Mouse (Mus musculus): ENCODE data around the gene Arhgef28. TPM values are rescaled to one million over a fixed set of nuclear protein-coding genes. Genes with fewer than 3 reads are reported as not detected.
"Not testable (repeated sequence)": the region's sequence is repeated elsewhere in the genome, so short reads cannot be mapped to it uniquely, and the experiment has no call there.

Arhgef28 gene
- polyA plus RNA-seq, 1 experiment from 2014 or later = 23.7 TPM

- no peak overlapping the region for H3K27ac ChIP-seq
- WGBS = 81% methylated on average over 4 of the region's 4 CpGs
- no peaks in the 10 kb centered on the region for H3K27me3 ChIP-seq
- no peak overlapping the region for H3K9ac ChIP-seq (replicated peaks)
- ATAC-seq (ENCODE audit: insufficient number of reproducible peaks, insufficient read depth, low FRiP score, low TSS enrichment, low read depth) = no peak
- H3K9me3 ChIP-seq = no peaks in the 10 kb centered on the region
- H3K4me1 ChIP-seq (replicated peaks) = no peaks in the 10 kb centered on the region
- no peak overlapping the region for H3K4me3 ChIP-seq (replicated peaks)
- no peaks in the 10 kb centered on the region for H3K36me3 ChIP-seq
- H3K4me2 ChIP-seq = no peak overlapping the region
These were observed 133.0 kb downstream of the Arhgef28 start for GRCm38 (mm10) chr13:98073190-98073589.

- no peak overlapping the region for H3K27ac ChIP-seq
- 87% methylated on average over 6 of the region's 6 CpGs for WGBS
- no peak overlapping the region for H3K4me2 ChIP-seq
- no peak overlapping the region for H3K4me3 ChIP-seq (replicated peaks)
- H3K4me1 ChIP-seq (replicated peaks) = no peaks in the 10 kb centered on the region
- no peak for ATAC-seq (ENCODE audit: insufficient number of reproducible peaks, insufficient read depth, low FRiP score, low TSS enrichment, low read depth)
- no peaks in the 10 kb centered on the region for H3K9me3 ChIP-seq
- no peaks in the 10 kb centered on the region for H3K36me3 ChIP-seq
- no peaks in the 10 kb centered on the region for H3K27me3 ChIP-seq
- no peak overlapping the region for H3K9ac ChIP-seq (replicated peaks)
These were observed 135.8 kb downstream of the Arhgef28 start for GRCm38 (mm10) chr13:98070458-98070857.

- 89% methylated on average over 6 of the region's 6 CpGs for WGBS
These were observed 136.6 kb downstream of the Arhgef28 start for GRCm38 (mm10) chr13:98069646-98070045.

GRCm38 (mm10) chr13:98062843-98063242 lies 143.4 kb downstream of the Arhgef28 start:
- Histone ChIP-seq H3K27me3 (no peaks in the 10 kb centered on the region), H3K9me3 (peaks cover 8% of the 10 kb centered on the region; the same call in 1 of the 2 replicates), H3K4me1 (replicated peaks) (0 out of 2 replicates have a peak, but pooled peaks cover 8% of the 10 kb centered on the region), H3K36me3 (no peaks in the 10 kb centered on the region), H3K9ac (replicated peaks) (no peak overlapping the region), H3K4me2 (no peak overlapping the region), H3K4me3 (replicated peaks) (no peak overlapping the region), H3K27ac (no peak overlapping the region)
- 38% methylated on average over 4 of the region's 4 CpGs for WGBS
- ATAC-seq (ENCODE audit: insufficient number of reproducible peaks, insufficient read depth, low FRiP score, low TSS enrichment, low read depth) = no peak

More at GRCm38 (mm10) chr13:98069646-98070045, 136.6 kb downstream of the Arhgef28 start:
- Histone ChIP-seq H3K4me1 (replicated peaks) (no peaks in the 10 kb centered on the region), H3K9me3 (no peaks in the 10 kb centered on the region), H3K4me3 (replicated peaks) (no peak overlapping the region), H3K4me2 (no peak overlapping the region), H3K36me3 (no peaks in the 10 kb centered on the region), H3K27me3 (no peaks in the 10 kb centered on the region), H3K27ac (no peak overlapping the region), H3K9ac (replicated peaks) (no peak overlapping the region)
- no peak for ATAC-seq (ENCODE audit: insufficient number of reproducible peaks, insufficient read depth, low FRiP score, low TSS enrichment, low read depth)

- 74% methylated on average over 1 of the region's 1 CpGs for WGBS
- not testable (repeated sequence) for H3K9me3 ChIP-seq; H3K4me2 ChIP-seq; H3K9ac ChIP-seq (replicated peaks); H3K27me3 ChIP-seq; ATAC-seq (ENCODE audit: insufficient number of reproducible peaks, insufficient read depth, low FRiP score, low TSS enrichment, low read depth); H3K4me1 ChIP-seq (replicated peaks); H3K36me3 ChIP-seq; H3K27ac ChIP-seq; H3K4me3 ChIP-seq (replicated peaks)
These were observed 146.1 kb downstream of the Arhgef28 start for GRCm38 (mm10) chr13:98060121-98060520.

GRCm38 (mm10) chr13:98055194-98055593 lies 151.0 kb downstream of the Arhgef28 start:
- Histone ChIP-seq H3K4me3 (replicated peaks) (no peak overlapping the region), H3K27ac (no peak overlapping the region), H3K4me2 (no peak overlapping the region), H3K9ac (replicated peaks) (no peak overlapping the region), H3K9me3 (peaks cover 14% of the 10 kb centered on the region), H3K36me3 (no peaks in the 10 kb centered on the region), H3K27me3 (no peaks in the 10 kb centered on the region), H3K4me1 (replicated peaks) (0 out of 2 replicates have a peak, but pooled peaks cover 3% of the 10 kb centered on the region)
- 90% methylated on average over 8 of the region's 8 CpGs for whole genome bisulfite sequencing
- no peak for ATAC-seq (ENCODE audit: insufficient number of reproducible peaks, insufficient read depth, low FRiP score, low TSS enrichment, low read depth)

GRCm38 (mm10) chr13:98040628-98041150 lies 165.6 kb downstream of the Arhgef28 start:
- Histone ChIP-seq H3K4me3 (replicated peaks) (no peak overlapping the region), H3K9me3 (peaks cover 6% of the 10 kb centered on the region; the same call in 1 of the 2 replicates), H3K27me3 (no peaks in the 10 kb centered on the region), H3K36me3 (no peaks in the 10 kb centered on the region), H3K4me2 (no peak overlapping the region), H3K4me1 (replicated peaks) (no peaks in the 10 kb centered on the region), H3K27ac (no peak overlapping the region), H3K9ac (replicated peaks) (no peak overlapping the region)
- 79% methylated on average over 3 of the region's 3 CpGs for WGBS
- ATAC-seq (ENCODE audit: insufficient number of reproducible peaks, insufficient read depth, low FRiP score, low TSS enrichment, low read depth) = no peak

- Histone ChIP-seq H3K4me2 (no peak overlapping the region), H3K27ac (no peak overlapping the region), H3K4me1 (replicated peaks) (no peaks in the 10 kb centered on the region), H3K9ac (replicated peaks) (no peak overlapping the region), H3K4me3 (replicated peaks) (no peak overlapping the region), H3K36me3 (no peaks in the 10 kb centered on the region), H3K27me3 (no peaks in the 10 kb centered on the region), H3K9me3 (peaks cover 6% of the 10 kb centered on the region; the same call in 1 of the 2 replicates)
- WGBS = 78% methylated on average over 3 of the region's 3 CpGs
- no peak for ATAC-seq (ENCODE audit: insufficient number of reproducible peaks, insufficient read depth, low FRiP score, low TSS enrichment, low read depth)
These were observed 167.5 kb downstream of the Arhgef28 start for GRCm38 (mm10) chr13:98038731-98039130.

- Histone ChIP-seq H3K27ac (no peak overlapping the region), H3K9ac (replicated peaks) (no peak overlapping the region), H3K9me3 (peaks cover 6% of the 10 kb centered on the region; the same call in 1 of the 2 replicates), H3K27me3 (no peaks in the 10 kb centered on the region), H3K36me3 (no peaks in the 10 kb centered on the region), H3K4me1 (replicated peaks) (no peaks in the 10 kb centered on the region), H3K4me3 (replicated peaks) (no peak overlapping the region), H3K4me2 (no peak overlapping the region)
- ATAC-seq (ENCODE audit: insufficient number of reproducible peaks, insufficient read depth, low FRiP score, low TSS enrichment, low read depth) = no peak
These were observed 168.5 kb downstream of the Arhgef28 start for GRCm38 (mm10) chr13:98037693-98038092.

GRCm38 (mm10) chr13:98031642-98031960 lies 174.6 kb downstream of the Arhgef28 start:
- Histone ChIP-seq H3K4me2 (peak overlapping the region; percentile 50), H3K4me3 (replicated peaks) (no peak overlapping the region; the same call in 1 of the 2 replicates), H3K9me3 (no peaks in the 10 kb centered on the region), H3K9ac (replicated peaks) (no peak overlapping the region; the same call in 1 of the 2 replicates), H3K36me3 (no peaks in the 10 kb centered on the region), H3K4me1 (replicated peaks) (peaks cover 21% of the 10 kb centered on the region), H3K27me3 (no peaks in the 10 kb centered on the region), H3K27ac (peak overlapping the region; percentile 59; the same call in 1 of the 2 replicates)
- WGBS = 28% methylated on average over 5 of the region's 5 CpGs
- ATAC-seq (ENCODE audit: insufficient number of reproducible peaks, insufficient read depth, low FRiP score, low TSS enrichment, low read depth) = no peak

- Histone ChIP-seq H3K9me3 (no peaks in the 10 kb centered on the region), H3K9ac (replicated peaks) (no peak overlapping the region; the same call in 1 of the 2 replicates), H3K4me1 (replicated peaks) (peaks cover 21% of the 10 kb centered on the region), H3K4me3 (replicated peaks) (no peak overlapping the region; the same call in 1 of the 2 replicates), H3K27me3 (no peaks in the 10 kb centered on the region), H3K36me3 (no peaks in the 10 kb centered on the region), H3K27ac (peak overlapping the region; percentile 59; the same call in 1 of the 2 replicates), H3K4me2 (peak overlapping the region; percentile 50)
- ATAC-seq (ENCODE audit: insufficient number of reproducible peaks, insufficient read depth, low FRiP score, low TSS enrichment, low read depth) = 0 out of 2 replicates have a peak, but pooled peaks have one; percentile 48
- WGBS = 16% methylated on average over 16 of the region's 16 CpGs
These were observed 175.1 kb downstream of the Arhgef28 start for GRCm38 (mm10) chr13:98030959-98031641.
